Mouse (Mus musculus) spleen, postnatal 36 days (tissue): ENCODE measurements around the gene Olr1.

Experiments
- DNase-seq, 2 experiments: peaks; one replicate each; pipeline ENCODE4 v3.0.0; 2022; ENCODE audit warnings: low spot score in 2 of 2, mixed read lengths in 1 of 2

The Olr1 gene

DNA sequence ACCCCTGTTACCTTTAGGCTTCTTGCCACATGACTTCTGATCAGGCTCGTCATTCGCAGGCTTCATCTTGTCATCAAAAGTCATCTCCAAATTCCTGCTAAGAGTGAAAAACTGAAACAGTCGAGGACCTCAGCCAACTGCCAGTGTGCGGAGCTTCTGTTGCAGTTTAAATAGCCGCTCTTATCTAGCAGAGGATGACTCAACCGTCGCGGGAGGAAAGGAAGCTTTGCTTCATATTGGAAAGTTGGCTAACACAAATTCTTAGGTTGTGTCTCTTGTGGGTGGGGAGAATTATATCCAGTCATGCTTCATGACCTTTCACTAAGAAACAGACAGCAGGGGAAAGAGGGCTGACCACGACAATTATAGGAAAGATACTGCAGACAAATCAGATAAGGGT is at the start of gene Olr1:
Olr1 (minus strand) TSS at position 142 of the 400 bp plus-strand sequence.
- DNase-seq = no peak

DNA sequence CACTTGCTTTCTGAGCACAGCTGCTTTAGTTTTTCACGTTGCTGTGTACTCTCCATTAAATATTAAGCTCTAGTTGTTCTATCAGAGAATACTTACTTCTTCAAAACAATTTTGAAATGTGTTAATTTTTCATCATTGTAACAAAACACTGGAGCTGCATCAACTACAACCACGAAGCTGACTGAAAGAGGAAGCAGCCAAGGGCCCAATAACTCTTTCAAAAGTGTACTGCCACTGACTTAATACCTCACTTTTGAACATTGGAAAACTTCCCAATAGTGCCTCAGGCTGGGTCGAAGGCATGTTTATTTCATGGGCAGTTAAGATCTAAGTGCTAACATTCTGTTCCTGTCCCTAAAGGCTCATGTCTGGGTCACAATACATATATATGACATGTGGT is 41.0 kb upstream of the Olr1 start:
- no peak for DNase-seq

DNA sequence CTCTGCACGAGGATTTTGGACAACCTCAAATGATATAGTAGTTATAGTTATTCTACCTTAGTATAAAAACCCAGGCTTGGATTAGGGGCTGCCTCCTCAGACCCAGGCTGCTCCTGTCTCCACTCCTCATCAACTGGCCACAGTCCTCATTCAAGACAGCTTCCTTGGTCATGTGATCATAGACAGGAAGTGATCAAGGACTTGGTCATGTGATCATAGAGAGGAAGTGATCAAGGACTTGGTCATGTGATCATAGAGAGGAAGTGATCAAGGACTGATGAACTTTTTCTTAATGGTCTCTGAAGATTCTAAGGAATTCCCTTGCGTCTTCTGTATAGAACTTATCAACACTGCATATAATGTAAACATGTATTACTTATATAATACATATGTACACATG is 40.3 kb upstream of the Olr1 start:
- no peak for DNase-seq

DNA sequence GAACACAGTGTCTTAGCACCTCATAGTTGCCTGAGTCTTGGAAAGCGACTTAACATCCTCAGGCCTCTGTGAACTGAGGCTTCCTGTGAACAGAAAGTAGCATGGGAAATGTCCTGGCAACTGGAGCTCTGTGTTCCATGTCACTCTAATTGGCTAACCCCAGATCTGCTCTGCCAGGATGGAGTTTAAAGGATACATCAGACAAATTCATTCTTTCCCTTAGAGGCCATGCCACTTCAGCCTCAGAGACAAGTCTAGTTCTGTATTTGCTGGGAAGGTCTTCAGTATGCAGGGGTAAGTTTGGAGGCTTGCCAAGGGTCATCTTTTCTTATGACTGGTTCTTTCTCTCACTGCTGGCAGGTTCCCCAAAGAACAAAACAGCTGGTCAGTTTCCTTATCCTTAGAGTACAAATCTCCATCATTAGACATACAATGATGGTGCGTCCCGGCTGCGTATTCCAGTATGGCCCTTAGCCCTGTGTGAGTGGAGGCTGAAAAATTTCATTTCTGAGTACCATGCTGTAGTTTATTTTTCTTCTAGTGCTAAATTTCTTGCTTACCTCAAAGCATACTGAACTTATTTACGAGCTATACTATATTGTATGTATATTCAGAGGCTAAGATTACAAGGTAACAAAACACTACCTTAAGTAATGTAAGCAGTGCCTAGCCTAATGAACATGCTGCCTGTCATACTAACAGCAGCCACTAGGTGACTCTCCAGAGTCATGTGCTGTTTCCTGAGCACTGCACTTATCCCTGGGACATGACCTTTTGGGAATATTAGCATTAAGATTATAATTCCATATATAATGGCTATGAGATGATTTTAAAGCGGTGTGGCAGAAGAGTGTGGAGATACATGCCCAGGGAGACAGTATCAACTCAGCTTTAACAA is 37.0 kb upstream of the Olr1 start:
- DNase-seq = peak; percentile 13 to 20

DNA sequence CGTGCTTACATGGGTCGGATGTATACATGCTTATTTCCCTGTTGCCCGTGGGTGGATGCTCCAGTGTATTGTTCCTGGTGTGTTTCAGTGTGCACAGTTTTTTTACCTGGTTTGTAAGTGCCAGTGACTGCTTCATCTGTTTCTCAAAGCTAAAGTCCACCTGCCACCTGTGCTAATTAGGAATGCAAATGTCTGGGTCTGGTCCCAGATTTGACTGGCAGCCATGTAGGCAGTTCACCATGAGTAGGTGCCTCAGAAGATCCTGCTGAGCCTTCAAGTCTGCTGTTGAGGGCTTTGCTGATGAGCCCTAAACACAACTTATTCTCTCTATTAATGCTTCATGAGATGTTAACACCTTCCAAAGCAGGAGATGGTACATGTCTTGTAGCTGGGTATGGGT is 35.6 kb upstream of the Olr1 start:
- DNase-seq = no peak

DNA sequence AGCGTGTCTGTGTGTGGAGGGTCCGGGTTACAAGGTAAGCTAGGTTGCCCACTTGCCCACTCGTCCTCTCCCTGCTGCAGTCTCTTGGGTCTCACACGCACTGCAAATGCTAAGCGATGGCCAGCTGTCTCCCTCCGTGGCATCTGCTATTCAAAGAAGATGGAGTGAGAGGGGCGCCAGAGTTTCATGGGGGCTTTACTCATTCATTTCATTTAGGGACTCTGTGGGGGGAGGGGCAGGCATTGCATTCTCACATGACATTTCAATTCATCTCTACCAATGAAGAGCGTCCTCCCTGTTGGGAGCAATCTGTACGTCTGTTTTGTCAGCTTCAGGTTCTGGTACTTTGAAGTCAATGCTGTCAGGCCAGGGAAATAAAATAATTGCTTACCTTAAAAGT is 35.0 kb upstream of the Olr1 start:
- no peak for DNase-seq

DNA sequence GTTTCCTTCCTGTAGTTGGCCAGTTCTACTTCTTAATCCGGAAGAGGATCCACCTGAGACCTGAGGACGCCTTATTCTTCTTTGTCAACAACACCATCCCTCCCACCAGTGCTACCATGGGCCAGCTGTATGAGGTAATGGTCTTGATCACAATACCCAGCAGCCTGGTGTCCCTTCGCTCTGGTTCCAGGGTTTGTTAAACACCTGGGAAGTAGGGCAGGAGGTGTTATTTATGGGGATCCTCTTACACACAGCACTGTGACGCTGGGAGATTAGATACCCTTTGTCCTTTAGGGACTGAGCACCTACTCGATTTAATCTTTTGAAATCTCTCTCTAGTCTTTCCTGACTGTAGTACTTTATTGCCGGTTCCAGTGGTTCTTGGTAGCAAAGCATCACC is 31.6 kb upstream of the Olr1 start:
- no peak for DNase-seq

DNA sequence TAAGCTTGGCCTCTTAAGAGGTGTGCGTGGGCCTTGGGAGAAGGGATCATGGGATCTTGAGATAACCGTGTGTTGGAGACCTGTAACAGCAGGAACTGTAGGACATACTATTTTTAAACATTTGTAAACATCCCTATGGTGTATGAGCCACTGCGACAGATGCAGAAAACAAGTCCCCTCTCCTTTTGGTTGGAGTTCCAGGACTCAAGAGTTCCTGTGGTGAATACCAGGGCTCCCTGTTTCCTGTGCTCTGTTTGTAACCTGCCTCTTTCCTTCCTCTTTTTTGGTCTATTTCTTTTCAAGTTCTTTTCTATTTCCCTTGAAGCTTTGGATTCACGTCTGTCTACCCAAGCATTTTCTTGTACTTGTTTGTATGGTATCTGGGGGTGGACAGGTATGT is 28.8 kb upstream of the Olr1 start:
- no peak for DNase-seq

DNA sequence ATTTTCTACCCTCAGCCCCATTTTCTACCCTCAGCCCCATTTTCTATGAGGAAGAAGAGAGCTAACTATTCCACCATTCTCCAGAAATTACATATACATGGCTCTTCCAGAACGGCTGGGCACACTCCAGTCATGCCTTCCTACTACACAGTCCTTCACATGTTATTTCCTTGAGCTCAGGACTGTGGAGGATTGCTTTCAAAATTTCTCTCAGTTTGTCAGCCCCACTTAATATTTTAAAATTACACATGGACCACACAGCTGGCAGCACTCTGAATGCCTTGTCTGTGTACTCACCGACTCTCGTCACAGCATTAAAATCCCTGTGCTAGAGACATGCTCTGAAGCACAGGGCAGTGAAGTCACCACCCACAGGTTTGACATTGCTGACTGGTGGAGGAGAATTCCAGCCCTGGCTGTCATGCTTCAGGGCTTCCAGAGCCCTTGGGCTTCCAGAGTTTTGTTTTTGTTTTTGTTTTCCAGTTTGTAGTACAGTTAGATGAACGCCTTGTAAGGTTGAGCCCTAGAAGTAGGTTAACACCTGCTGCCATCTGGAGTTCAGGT is 27.7 kb upstream of the Olr1 start:
- no peak for DNase-seq

DNA sequence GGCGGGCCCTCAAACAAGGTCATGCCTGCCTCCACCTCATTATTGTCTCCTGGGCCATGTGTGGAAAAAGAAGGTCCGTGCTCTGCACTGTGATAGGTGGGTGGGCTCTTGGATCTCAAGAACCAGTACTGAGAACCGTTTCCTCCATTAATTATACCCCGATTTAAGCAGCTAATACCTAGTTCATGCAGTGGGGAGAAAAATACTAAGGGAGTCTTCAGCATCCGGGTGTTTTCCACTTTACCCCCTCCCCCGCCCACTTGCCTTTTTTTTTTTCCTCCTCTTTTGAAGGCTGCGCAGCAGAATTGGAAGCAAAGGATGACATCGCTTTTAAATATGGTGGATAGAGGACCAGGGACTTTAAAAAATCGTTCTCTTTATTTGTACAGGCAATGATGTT is 27.1 kb upstream of the Olr1 start:
- DNase-seq = no peak

DNA sequence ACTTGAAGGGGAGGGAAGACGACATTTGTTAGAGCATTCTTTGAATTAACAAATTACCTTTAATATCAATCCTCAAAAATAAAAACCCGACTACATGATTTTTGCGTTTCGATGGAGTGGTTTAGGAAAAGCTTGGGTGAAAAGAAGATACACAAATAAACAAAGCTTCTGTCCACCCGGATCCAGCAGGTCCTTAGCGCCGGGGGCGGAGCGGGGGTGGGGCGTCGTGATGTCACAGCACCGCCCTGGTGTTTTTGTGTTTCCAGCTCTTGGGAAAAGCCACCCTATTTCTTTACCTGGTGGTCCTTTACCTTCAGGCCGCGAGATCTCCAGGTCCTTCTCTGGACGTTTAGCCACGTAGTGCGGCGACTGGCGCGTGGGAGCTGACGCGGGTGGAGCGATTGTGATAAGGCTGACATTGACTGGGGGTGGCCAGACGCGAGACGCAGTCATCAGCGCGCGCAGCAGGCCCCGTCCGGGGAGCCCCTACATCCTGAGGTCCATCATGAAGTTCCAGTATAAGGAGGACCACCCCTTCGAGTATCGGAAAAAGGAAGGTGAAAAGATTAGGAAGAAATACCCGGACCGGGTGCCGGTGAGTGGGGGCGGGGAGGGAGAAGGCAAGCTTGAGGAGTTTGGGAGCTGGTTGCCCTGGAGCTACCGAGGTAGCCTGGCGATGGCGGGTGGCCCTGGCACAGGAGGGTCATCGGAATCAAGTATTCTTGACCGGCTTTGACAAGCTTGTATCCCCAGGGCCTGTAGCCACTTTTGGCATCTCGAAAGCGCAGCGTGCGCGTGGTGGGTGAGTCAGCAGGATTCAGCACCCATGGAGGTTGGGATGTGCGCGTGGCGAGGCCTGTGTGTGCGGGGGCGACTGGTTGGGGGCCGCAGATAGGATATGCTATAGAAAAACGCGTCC is 26.2 kb upstream of the Olr1 start, which contains the start of gene Gabarapl1:
Gabarapl1 (plus strand) TSS at position 219 of the 919 bp plus-strand sequence.
- peak; percentile 52 to 65 for DNase-seq

DNA sequence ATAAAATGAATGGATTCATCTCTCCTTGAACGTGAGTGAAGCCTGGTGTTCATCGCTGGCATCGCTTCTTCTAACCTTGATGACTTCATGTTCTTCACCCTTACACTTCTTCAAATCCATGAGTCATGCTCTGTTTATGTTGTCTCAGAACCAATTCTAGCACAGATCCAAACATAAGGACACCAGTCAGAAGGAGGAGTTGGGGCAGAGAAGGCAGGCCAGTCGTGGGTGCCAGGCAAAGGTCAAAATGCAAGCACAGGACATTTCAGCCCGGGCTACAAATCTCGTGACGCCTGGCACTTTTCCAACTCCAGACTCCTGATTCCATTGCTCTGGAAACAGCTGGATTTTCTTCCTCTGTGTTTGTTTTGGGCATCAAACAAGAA is 25.6 kb upstream of the Olr1 start:
- DNase-seq = no peak

DNA sequence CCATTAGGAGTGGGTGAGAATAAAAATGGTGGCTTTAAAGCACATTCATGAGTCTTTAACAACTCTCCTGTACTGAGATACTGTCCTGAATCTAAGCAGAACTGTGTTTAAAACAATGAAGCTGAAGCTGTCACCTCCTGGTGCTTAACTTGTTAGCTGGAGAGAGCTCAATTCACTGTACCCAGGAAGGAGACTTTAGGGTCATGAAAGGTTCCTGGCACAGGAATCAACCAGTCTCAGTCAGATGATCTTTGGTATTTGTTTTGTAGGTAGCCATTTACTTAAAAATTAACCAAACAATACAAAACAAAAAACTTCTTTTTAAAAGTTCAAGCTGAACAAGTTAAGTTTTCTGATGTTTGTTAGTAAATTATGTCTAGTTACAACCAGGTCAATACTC is 23.3 kb upstream of the Olr1 start:
- DNase-seq = no peak

DNA sequence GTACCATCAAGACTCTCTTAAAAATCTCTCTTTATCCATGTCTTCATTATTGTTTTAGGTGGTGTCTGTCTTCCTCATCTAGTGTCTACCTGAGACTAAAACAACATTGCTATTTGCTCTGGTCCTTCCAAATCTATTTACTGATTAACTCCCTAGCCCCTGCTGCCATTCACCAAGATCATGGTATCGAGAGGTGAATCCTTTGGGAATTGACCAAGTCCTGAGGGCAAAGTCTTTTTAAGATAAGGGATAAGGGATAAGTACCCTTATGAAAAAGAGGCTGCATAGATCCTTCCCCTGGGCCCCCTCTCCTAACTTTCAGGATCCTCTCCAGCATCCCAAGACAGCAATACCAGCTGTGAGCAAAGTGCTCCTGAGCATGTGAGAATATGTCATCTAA is 22.6 kb upstream of the Olr1 start:
- DNase-seq = no peak

DNA sequence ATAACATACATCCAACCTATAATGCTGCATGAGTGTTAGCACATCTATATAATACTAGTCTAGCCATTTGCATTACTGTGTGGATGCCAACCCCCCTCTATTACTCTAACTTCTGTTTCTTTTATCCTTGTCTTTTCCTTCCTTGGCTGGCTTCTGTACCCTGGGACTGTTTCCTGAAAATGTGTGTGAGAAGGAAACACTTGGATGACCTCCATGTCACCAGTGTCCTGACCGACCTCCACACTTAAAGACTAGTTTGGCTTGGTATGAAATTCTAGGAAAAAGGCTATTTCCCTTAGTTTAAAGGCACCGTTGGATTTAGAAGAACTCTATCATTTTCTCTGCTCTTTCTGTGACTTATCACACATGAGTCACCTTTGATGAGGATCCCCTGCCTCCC is 20.5 kb upstream of the Olr1 start:
- no peak for DNase-seq

DNA sequence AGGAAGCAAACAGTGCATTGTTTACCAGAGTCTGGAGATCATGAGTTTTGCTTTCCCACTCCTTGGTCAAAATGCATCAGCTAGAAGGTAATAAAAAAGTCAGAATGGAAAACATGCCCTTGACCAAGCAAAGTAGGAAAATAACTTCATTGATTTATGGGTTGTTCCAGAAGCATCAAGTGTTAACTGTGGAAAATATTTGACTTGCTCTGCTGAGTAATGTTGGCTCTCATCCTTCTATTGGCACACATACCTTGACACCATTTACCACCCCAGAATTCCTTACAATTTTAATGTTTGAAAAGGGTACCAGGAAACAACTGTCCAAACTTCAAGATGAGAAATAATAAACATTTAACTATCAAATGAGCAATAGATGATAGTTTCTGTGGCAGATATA is 19.1 kb upstream of the Olr1 start:
- no peak for DNase-seq

DNA sequence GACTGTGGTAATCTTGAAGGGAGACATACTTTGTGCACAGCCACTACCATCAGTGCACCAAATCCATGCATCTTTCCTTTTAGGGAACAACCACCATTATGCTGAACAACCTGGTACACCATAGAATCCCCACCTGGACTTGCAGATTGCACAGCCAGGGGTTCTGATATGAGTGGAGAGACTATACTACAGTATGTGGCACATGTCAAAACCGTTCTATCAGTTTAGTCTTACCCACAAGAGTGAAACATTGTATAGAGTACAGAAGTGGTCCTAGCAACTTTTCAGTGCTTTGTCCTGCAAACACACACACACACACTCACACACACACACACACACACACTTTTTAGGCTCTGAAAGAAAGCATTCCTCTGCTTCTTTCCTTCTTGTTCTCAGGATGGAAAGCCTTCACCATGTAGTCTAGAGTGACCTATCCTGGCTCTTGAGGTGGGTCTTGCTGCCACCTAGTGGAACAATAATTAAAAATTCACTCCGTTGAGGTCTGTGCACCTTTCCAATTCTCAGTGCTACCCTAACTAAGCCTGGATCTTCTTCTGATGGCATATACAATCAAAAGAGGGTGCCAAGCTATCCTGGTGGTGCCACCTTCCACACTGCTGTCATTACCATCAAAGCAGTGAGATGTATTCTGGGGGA is 10.9 kb upstream of the Olr1 start:
- DNase-seq = peak in 1 of 2 experiments; percentile 14

DNA sequence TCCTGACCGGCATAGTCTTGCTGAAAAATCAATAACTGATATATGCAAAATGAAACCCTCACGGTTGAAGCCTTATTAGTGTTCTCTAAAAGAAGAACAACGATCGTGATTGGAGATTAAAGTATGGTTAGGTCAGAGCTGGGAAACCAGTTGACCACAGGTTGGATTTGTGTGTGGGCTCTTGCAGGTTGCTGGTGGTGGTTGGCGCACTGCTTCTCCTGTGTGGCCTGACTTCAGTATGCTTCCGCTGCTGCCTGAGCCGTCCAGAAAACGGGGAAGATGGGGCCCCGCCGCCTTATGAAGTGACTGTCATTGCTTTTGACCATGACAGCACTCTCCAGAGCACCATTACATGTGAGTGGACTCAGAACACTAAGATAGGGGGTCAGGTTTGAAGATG is 9.4 kb upstream of the Olr1 start:
- no peak for DNase-seq

DNA sequence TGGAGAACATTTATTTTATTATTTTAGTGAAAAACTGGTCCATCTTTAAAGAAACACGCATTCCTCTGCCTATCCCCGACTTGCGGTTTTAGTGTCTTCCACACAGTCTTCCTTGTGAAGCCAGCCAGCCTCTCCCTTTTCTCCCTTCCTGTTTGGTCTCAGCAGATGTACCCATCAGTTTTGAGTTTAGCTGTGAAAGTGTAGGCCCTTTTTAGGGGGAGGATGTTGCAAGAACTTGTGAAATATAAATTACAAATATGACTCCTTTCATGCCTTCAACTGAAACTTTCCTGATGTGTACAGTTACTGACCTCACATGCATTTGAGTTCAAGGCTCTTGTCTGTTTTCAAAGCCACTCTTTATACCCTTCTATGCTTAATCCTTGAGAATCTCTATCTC is 8.1 kb upstream of the Olr1 start:
- no peak for DNase-seq

DNA sequence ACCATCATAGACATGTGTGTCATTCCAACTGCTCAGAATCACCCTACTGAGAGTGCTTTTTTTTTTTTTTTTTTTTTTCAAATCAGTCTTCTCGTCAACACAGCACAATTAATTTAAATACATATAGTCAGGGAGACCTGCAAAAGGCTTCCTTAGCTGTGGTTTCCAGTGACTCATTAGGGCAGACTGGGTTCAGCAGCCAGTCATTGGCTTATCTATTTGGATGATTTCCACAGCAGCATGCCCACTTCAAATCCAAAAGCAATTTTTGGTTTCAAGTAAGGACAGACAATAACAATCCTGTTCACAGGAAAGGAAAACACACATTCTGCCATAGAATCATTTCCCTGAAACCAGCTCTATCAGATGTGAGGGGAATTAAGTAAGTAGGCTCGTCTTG is 7.4 kb upstream of the Olr1 start:
- DNase-seq = no peak

DNA sequence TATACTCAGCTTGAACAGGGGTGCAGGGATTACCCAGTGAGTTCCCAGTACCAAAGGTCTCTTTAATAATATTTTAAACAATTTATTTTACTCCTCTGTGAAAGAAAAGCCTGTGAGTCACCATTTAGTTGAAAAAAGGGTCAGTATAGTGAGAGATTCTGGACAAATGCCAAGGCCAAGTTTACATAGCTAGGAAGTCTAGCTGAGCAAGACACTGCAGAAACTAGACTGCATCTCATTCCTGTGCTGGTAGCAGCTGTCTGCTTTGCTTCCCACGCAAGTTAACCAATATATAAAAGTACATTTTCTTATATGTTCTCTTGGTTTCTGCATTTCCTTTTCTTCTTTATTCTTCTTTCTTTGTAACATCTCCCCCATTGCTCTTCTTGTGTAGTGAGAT is 6.4 kb upstream of the Olr1 start:
- DNase-seq = no peak

DNA sequence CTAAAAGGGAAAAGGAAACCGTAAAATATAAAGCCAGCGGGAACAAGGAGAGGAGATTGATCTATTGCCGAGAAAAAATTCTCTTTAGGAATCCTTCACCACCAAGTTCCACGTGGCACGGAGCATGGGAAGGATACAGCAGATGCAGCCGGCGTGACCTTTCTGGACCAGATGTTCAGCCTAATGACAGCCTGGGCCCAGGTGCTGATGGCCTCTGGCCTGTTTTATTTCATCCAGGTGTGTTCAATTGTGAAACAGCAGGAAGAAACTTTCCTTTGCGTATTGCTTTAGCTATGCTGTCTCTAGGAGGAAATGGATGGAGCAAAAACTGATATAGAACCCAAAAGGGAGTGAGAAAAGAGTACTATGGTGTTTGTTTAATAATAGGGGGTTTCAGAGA is 5.9 kb upstream of the Olr1 start:
- DNase-seq = no peak
